Mouse (Mus musculus): ENCODE data around the gene Cltb.

DNA sequence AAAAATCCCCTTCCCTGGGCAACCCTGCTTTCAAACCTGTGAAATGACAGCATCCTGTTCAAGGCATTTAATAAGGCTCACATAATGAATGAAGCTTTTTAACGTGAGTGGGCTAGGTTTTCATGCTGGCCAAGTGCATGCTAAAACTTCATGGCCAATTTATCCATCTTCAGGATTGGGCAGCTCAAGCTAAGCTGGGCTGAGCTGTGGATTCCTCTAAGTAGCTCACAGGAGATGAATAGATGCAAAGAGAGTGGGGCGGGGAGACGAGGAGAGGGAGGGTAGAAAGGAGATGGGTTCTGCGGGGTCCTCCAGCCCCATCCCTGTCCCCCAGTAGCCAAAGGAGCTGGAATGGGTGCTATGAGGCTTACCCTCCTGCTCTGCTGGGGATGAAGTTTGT lies 6.9 kb downstream of the Cltb start:
- no peak for TF ChIP-seq CTCF (conservative IDR thresholded peaks at IDR 0.05; ENCODE audit: low read length)
- no peak for TF ChIP-seq NANOG (IDR thresholded peaks at IDR 0.05; ENCODE audit: borderline replicate concordance, low read length)

Data from E14TG2a.4 (cell line).